Comparison of ENCODE assay signal across 8 mouse cellular contexts in the genomic region with DNA sequence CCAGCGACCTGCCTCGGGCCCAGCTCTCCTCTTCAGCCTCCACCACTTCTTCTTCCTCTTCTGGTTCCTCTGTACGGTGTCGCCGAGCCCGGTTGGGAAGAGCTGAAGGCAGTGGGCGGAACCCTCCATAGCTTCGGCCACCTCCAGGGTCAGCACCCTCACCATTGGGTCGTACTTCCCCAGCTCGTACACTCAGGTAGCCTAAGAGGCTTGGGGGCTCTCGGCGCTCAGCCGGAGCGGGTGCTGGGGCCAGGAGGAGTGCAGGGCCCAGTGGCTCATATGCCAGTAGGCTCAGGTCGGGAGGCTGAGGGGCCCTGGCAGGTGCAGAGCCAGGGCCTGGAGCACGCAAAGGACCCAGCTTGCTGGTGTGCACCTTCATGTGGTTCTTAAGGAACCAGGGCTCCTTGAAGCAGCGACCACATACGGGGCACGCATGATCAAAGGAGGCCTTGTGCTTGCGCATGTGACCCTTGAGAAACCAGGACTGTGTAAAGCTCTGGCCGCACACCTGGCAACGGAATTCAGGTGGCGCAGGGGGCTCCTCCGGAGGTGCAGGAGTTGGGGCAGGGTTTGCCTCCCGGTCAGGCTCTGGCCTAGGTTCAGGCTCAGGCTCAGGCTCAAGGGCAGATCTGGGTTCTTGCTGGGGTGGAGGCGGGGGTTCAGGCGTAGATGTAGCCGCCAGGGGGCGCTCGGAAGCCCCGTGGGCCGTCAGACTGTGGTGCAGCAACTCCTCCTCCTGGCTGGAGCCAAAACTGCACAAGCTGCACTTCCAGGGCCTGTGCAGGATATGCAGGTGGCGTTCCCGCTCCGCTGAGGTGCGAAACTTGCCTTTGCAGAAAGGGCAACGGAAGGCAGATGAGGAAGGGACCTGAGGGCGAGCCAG. TPM values are rescaled to one million over a fixed set of nuclear protein-coding genes. Genes with fewer than 3 reads are reported as not detected.
DNase-seq lines count a peak whose midpoint lies in the region; ATAC-seq lines count a peak whose summit lies in the region.

No protein-coding gene starts in this region.

- H3K9ac ChIP-seq in intestine, embryonic 16.5 days (ENCODE audit: low read depth, low read length) = peak overlapping the region; percentile 19; the same call in 1 of the 2 replicates
- H3K9ac ChIP-seq in midbrain, embryonic 13.5 days (replicated peaks) = peak overlapping the region; percentile 90

- H3K4me1 ChIP-seq in intestine, embryonic 16.5 days (ENCODE audit: control insufficient read depth, insufficient read depth, low read length) = peaks cover 34% of the 10 kb centered on the region
- H3K4me1 ChIP-seq in limb, embryonic 10.5 days = peaks cover 60% of the 10 kb centered on the region
- peaks cover 94% of the 10 kb centered on the region for H3K4me1 ChIP-seq in midbrain, embryonic 13.5 days (replicated peaks)

- no peak overlapping the region for H3K4me2 ChIP-seq in intestine, embryonic 16.5 days (ENCODE audit: low read depth, low read length)
- peak overlapping the region; percentile 83 for H3K4me2 ChIP-seq in midbrain, embryonic 13.5 days (replicated peaks)

- no peak overlapping the region; the same call in 1 of the 2 replicates for H3K4me3 ChIP-seq in intestine, embryonic 16.5 days (ENCODE audit: low read length)
- peak overlapping the region; percentile 34 for H3K4me3 ChIP-seq in limb, embryonic 10.5 days
- H3K4me3 ChIP-seq in midbrain, embryonic 13.5 days (replicated peaks) = peak overlapping the region; percentile 47

- peak; percentile 96 for DNase-seq in adrenal gland, postnatal 10 days
- DNase-seq in embryo, embryonic 9.5 days (ENCODE audit: extremely low spot score) = peak; percentile 91
- peak; percentile 84 to 89 for DNase-seq in gastrocnemius, postnatal 4 days (ENCODE audit: low spot score in 2 of 2)
- DNase-seq in limb, embryonic 10.5 days (ENCODE audit: low spot score) = peak; percentile 96
- DNase-seq in skeletal muscle tissue, adult 2 months (ENCODE audit: low read depth, low spot score) = peak; percentile 86
- peak; percentile 81 for DNase-seq in yolk sac, embryonic 10.5 days (ENCODE audit: low spot score)

- ATAC-seq in intestine, embryonic 16.5 days = peak; percentile 67
- peak; percentile 16 for ATAC-seq in midbrain, embryonic 13.5 days

- H3K27me3 ChIP-seq in intestine, embryonic 16.5 days (replicated peaks; ENCODE audit: control insufficient read depth, insufficient read depth, low read length) = no peaks in the 10 kb centered on the region
- no peaks in the 10 kb centered on the region for H3K27me3 ChIP-seq in limb, embryonic 10.5 days (ENCODE audit: low read depth, poor library complexity, severe bottlenecking)
- no peaks in the 10 kb centered on the region for H3K27me3 ChIP-seq in midbrain, embryonic 13.5 days

- H3K27ac ChIP-seq in intestine, embryonic 16.5 days (ENCODE audit: low read length) = no peak overlapping the region
- H3K27ac ChIP-seq in limb, embryonic 10.5 days = peak overlapping the region; percentile 71
- peak overlapping the region; percentile 99 for H3K27ac ChIP-seq in midbrain, embryonic 13.5 days

- WGBS in intestine, embryonic 16.5 days = 52% methylated on average over 38 of the region's 38 CpGs
- 60% methylated on average over 38 of the region's 38 CpGs for WGBS in limb, embryonic 10.5 days
- WGBS in midbrain, embryonic 13.5 days = 48% methylated on average over 38 of the region's 38 CpGs

- peaks cover 27% of the 10 kb centered on the region for H3K36me3 ChIP-seq in intestine, embryonic 16.5 days (ENCODE audit: control insufficient read depth, insufficient read depth, low read length)
- peaks cover 56% of the 10 kb centered on the region for H3K36me3 ChIP-seq in limb, embryonic 10.5 days
- H3K36me3 ChIP-seq in midbrain, embryonic 13.5 days = peaks cover 48% of the 10 kb centered on the region

- no peaks in the 10 kb centered on the region for H3K9me3 ChIP-seq in intestine, embryonic 16.5 days (ENCODE audit: control insufficient read depth, low read length)
- H3K9me3 ChIP-seq in limb, embryonic 10.5 days (replicated peaks) = no peaks in the 10 kb centered on the region
- H3K9me3 ChIP-seq in midbrain, embryonic 13.5 days = no peaks in the 10 kb centered on the region

RNA-seq across cellular contexts. Expression of a gene that starts 6.9 kb away (rescaled TPM):
- total RNA-seq in adrenal gland, postnatal 10 days (2021) = 1 to 10 TPM; 4.8 to 7.0 TPM
- total RNA-seq in gastrocnemius, postnatal 4 days (2021) = 1 to 10 TPM; 1.1 to 2.8 TPM
- 99.0 and 118 TPM in 2 replicates for polyA plus RNA-seq in intestine, embryonic 16.5 days (2015; fragmentation: Nextera tagmentation; extraction: Ambion mirVana)
- 0.41 and 0.66 TPM in 2 replicates for polyA plus RNA-seq in limb, embryonic 10.5 days (2016; fragmentation: Nextera tagmentation; extraction: Ambion mirVana)
- polyA plus RNA-seq in midbrain, embryonic 13.5 days (2015; fragmentation: Nextera tagmentation; extraction: Ambion mirVana) = 0.82 and 0.92 TPM in 2 replicates

RNA-seq across cellular contexts. Expression of a gene that starts 12.0 kb away (rescaled TPM):
- 10 to 100 TPM; 54.6 to 59.2 TPM for total RNA-seq in adrenal gland, postnatal 10 days (2021)
- 10 to 100 TPM; 28.3 to 29.7 TPM for total RNA-seq in gastrocnemius, postnatal 4 days (2021)
- polyA plus RNA-seq in intestine, embryonic 16.5 days (2015; fragmentation: Nextera tagmentation; extraction: Ambion mirVana) = 19.7 and 20.5 TPM in 2 replicates
- 45.6 and 51.1 TPM in 2 replicates for polyA plus RNA-seq in limb, embryonic 10.5 days (2016; fragmentation: Nextera tagmentation; extraction: Ambion mirVana)
- polyA plus RNA-seq in midbrain, embryonic 13.5 days (2015; fragmentation: Nextera tagmentation; extraction: Ambion mirVana) = 56.0 and 63.6 TPM in 2 replicates

RNA-seq across cellular contexts. Expression of a gene that starts 24.0 kb away (rescaled TPM):
- total RNA-seq in adrenal gland, postnatal 10 days (2021) = 10 to 100 TPM; 60.8 to 78.7 TPM
- total RNA-seq in gastrocnemius, postnatal 4 days (2021) = 10 to 100 TPM; 90.4 to 92.7 TPM
- 52.0 and 53.0 TPM in 2 replicates for polyA plus RNA-seq in intestine, embryonic 16.5 days (2015; fragmentation: Nextera tagmentation; extraction: Ambion mirVana)
- 190 and 236 TPM in 2 replicates for polyA plus RNA-seq in limb, embryonic 10.5 days (2016; fragmentation: Nextera tagmentation; extraction: Ambion mirVana)
- polyA plus RNA-seq in midbrain, embryonic 13.5 days (2015; fragmentation: Nextera tagmentation; extraction: Ambion mirVana) = 82.2 and 86.2 TPM in 2 replicates

RNA-seq across cellular contexts. Expression of a gene that starts 33.7 kb away (rescaled TPM):
- not detected for total RNA-seq in adrenal gland, postnatal 10 days (2021)
- not detected for total RNA-seq in gastrocnemius, postnatal 4 days (2021)
- polyA plus RNA-seq in intestine, embryonic 16.5 days (2015; fragmentation: Nextera tagmentation; extraction: Ambion mirVana) = not detected in 2 replicates
- not detected in 2 replicates for polyA plus RNA-seq in limb, embryonic 10.5 days (2016; fragmentation: Nextera tagmentation; extraction: Ambion mirVana)
- not detected in 2 replicates for polyA plus RNA-seq in midbrain, embryonic 13.5 days (2015; fragmentation: Nextera tagmentation; extraction: Ambion mirVana)

Comparison
In these comparisons a context has a peak if more than half of its experiments do, and no peak if none do; other contexts are left out.
1. RNA of a gene that starts 6.9 kb away (polyA plus RNA-seq): 99.0 to 118 TPM in intestine, embryonic 16.5 days; 0.82 to 0.92 TPM in midbrain, embryonic 13.5 days and 0.41 to 0.66 TPM in limb, embryonic 10.5 days; every median in the first group is over 10 times any median in the second.
2. Peak in every context shown above with its lines, with median percentiles within 50 percentile points of each other: DNase-seq.